Mouse (Mus musculus) cerebellum, adult 2 months (tissue): ENCODE results near the gene Il6st. TPM values are rescaled to one million over a fixed set of nuclear protein-coding genes. Genes with fewer than 3 reads are reported as not detected.

Experiments
- DNase-seq, 2 experiments: peaks; one replicate each; pipeline ENCODE4 v3.0.0; 2021
- H3K27ac ChIP-seq: fragments of 200-500 bp; 2 replicates; pipeline ENCODE4 v1.5.1; 2012; ENCODE audit warnings: low read length, control low read depth, inconsistent platforms; ENCODE audit not compliant: insufficient read depth
- H3K27me3 ChIP-seq: fragments of 200-500 bp; 2 replicates; pipeline ENCODE4 v1.6.1; 2012; ENCODE audit warnings: inconsistent platforms, mild to moderate bottlenecking, low read length, moderate library complexity; ENCODE audit not compliant: control insufficient read depth, insufficient read depth
- H3K4me1 ChIP-seq: fragments of 200-500 bp; 2 replicates; pipeline ENCODE4 v1.6.1; 2011; ENCODE audit warnings: low read length; ENCODE audit not compliant: control insufficient read depth, insufficient read depth
- H3K4me3 ChIP-seq: fragments of 200-500 bp; replicated peaks from 2 replicates; pipeline ENCODE3; 2011; ENCODE audit warnings: mild to moderate bottlenecking, low read depth, low read length, control low read depth; ENCODE audit not compliant: insufficient read depth
- CTCF ChIP-seq: fragments of 200-500 bp; IDR thresholded peaks from 2 replicates; pipeline ENCODE4 v1.5.1; 2011; ENCODE audit warnings: low read depth, mild to moderate bottlenecking, control low read depth, low read length, moderate library complexity, borderline replicate concordance; ENCODE audit not compliant: insufficient read depth
- POLR2A ChIP-seq: fragments of 200-500 bp; IDR thresholded peaks from 2 replicates; pipeline ENCODE4 v1.6.1; 2011; ENCODE audit warnings: low read length, control low read depth, borderline replicate concordance; ENCODE audit not compliant: insufficient read depth
- WGBS: fragments of 180-500 bp; shearing (Covaris S2); methylation state at CpG from one replicate; pipeline ENCODE4 v1.1.7; 2018; 5-methylcytosine and 5-hydroxymethylcytosine counted together
- polyA plus RNA-seq: library from polyadenylated mRNA; depleted of rRNA; stranded (reverse); fragments of >200 nt; gene quantifications from 2 replicates; pipeline ENCODE4 v1.2.3, GENCODE M21; 2012

The Il6st gene
- polyA plus RNA-seq, 1 experiment, result 32.8 TPM

- no peak overlapping the region for H3K4me3 ChIP-seq
- no peak for DNase-seq
- H3K27ac ChIP-seq, result no peak overlapping the region
- TF ChIP-seq CTCF (no peak), POLR2A (no peak)
- H3K4me1 ChIP-seq, result no peaks in the 10 kb centered on the region
- WGBS, result 79% methylated on average over 7 of the region's 7 CpGs
- no peaks in the 10 kb centered on the region for H3K27me3 ChIP-seq
Measured at GRCm38 (mm10) chr13:112479032-112479431, 15.2 kb downstream of the Il6st start.

- no peak for DNase-seq
- no peak overlapping the region for H3K27ac ChIP-seq
- 89% methylated on average over 15 of the region's 15 CpGs for WGBS
- TF ChIP-seq CTCF, result no peak
- H3K27me3 ChIP-seq, result no peaks in the 10 kb centered on the region
- H3K4me1 ChIP-seq, result no peaks in the 10 kb centered on the region
- no peak overlapping the region for H3K4me3 ChIP-seq
Measured at GRCm38 (mm10) chr13:112479926-112480325, 16.1 kb downstream of the Il6st start.

GRCm38 (mm10) chr13:112482525-112482924, 18.7 kb downstream of the Il6st start:
- TF ChIP-seq CTCF (no peak), POLR2A (no peak)
- H3K27me3 ChIP-seq, result no peaks in the 10 kb centered on the region
- DNase-seq, result no peak
- no peak overlapping the region for H3K4me3 ChIP-seq
- no peak overlapping the region for H3K27ac ChIP-seq
- H3K4me1 ChIP-seq, result no peaks in the 10 kb centered on the region
- whole genome bisulfite sequencing, result 89% methylated on average over 5 of the region's 5 CpGs

GRCm38 (mm10) chr13:112483015-112483414, 19.1 kb downstream of the Il6st start:
- Histone ChIP-seq H3K4me3 (no peak overlapping the region), H3K4me1 (no peaks in the 10 kb centered on the region), H3K27me3 (no peaks in the 10 kb centered on the region), H3K27ac (no peak overlapping the region)
- 78% methylated on average over 7 of the region's 7 CpGs for WGBS
- no peak for DNase-seq
- TF ChIP-seq CTCF, result no peak

- DNase-seq, result no peak
- H3K4me1 ChIP-seq, result no peaks in the 10 kb centered on the region
- no peaks in the 10 kb centered on the region for H3K27me3 ChIP-seq
- 93% methylated on average over 5 of the region's 5 CpGs for WGBS
- TF ChIP-seq POLR2A (no peak), CTCF (no peak)
- no peak overlapping the region for H3K27ac ChIP-seq
- no peak overlapping the region for H3K4me3 ChIP-seq
Measured at GRCm38 (mm10) chr13:112486236-112486635, 22.4 kb downstream of the Il6st start.

GRCm38 (mm10) chr13:112486676-112487075, 22.8 kb downstream of the Il6st start:
- Histone ChIP-seq H3K27me3 (no peaks in the 10 kb centered on the region), H3K4me1 (no peaks in the 10 kb centered on the region)
- WGBS, result 94% methylated on average over 5 of the region's 5 CpGs

GRCm38 (mm10) chr13:112490036-112490435, 26.2 kb downstream of the Il6st start:
- no peak overlapping the region for H3K4me3 ChIP-seq
- no peak for DNase-seq
- WGBS, result 95% methylated on average over 3 of the region's 3 CpGs
- no peaks in the 10 kb centered on the region for H3K4me1 ChIP-seq
- TF ChIP-seq CTCF (no peak), POLR2A (no peak)
- H3K27me3 ChIP-seq, result no peaks in the 10 kb centered on the region
- H3K27ac ChIP-seq, result no peak overlapping the region

More at GRCm38 (mm10) chr13:112486676-112487075, 22.8 kb downstream of the Il6st start:
- TF ChIP-seq CTCF (no peak), POLR2A (no peak)
- H3K4me3 ChIP-seq, result no peak overlapping the region
- no peak for DNase-seq
- no peak overlapping the region for H3K27ac ChIP-seq

- WGBS, result 90% methylated on average over 14 of the region's 14 CpGs
- Histone ChIP-seq H3K4me1 (no peaks in the 10 kb centered on the region), H3K27me3 (no peaks in the 10 kb centered on the region), H3K4me3 (no peak overlapping the region), H3K27ac (no peak overlapping the region)
- TF ChIP-seq CTCF (no peak), POLR2A (no peak)
- DNase-seq, result no peak
Measured at GRCm38 (mm10) chr13:112491636-112492284, 27.9 kb downstream of the Il6st start.
